Mouse (Mus musculus): ENCODE results near the gene Ccr5. TPM values are rescaled to one million over a fixed set of nuclear protein-coding genes. Genes with fewer than 3 reads are reported as not detected.
A peak's percentile ranks its signal among the peaks of the same experiment; 100 is the strongest.
"Not testable (repeated sequence)": the region's sequence is repeated elsewhere in the genome, so short reads cannot be mapped to it uniquely, and the experiment has no call there.

Gene Ccr5
- total RNA-seq (2022), result 1 to 10 TPM in 3 of 4 experiments, under 1 TPM in 1; 0.37 to 2.2 (median 2.0) TPM

DNA sequence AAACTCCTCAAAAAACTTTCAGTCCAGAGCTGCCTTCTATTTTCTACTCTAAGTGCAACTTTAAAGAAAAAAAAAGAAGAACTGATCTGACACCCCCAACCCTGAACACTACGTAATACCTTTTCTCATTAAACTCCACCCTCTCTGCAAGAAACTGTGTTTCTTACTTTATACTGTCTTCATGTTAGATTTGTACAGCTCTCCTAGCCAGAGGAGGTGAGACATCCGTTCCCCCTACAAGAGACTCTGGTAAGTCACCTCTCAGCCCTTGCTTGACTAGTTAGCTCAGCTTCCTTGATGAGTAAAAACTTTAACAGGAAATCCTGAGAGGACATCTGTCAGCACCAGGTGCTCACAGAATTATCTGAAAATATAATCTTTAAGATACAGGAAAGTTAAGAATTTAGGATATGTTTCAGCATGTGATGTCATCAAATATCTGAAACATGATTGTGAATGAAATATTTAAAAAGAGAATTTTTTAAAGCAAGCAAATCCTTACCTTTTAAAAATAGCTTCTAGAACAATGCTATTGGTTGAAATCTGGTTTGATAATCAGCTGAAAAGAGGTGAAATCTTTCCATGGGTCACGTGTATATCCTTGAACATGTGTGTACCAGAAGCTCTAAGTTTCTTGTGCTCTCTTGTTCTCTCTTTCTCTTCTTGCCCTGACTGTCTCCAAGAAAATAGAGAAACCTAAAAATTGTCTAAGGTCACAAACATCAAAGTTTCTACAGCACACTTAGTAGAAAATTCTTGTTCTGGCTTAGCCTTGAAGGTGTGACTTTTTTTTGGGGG lies at the start of gene Ccr5:
Gene Ccr5 (plus strand): TSS at position 157 of the 798 bp plus-strand sequence.
- no peak for DNase-seq (ENCODE audit: low spot score)

DNA sequence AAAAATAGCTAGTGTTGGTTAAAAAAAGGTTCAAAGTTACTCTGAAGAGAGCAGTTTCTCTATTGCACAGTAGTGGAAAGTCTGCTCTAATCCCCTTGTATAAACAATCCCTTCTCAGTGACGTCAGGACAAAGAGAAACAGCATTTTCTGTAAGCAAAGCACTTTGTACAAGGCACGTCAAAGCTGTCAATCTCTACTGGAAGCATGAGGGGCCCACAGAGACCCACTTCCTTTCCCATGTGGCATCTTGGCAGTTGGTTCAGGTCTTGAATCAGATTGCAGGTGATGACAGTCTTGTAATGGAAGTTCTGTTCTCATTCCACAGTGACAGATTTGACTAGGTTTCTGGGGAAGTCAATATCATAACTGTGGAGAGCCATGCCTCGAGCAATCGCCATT lies 41.5 kb upstream of the Ccr5 start:
- no peak for DNase-seq (ENCODE audit: low spot score)

DNA sequence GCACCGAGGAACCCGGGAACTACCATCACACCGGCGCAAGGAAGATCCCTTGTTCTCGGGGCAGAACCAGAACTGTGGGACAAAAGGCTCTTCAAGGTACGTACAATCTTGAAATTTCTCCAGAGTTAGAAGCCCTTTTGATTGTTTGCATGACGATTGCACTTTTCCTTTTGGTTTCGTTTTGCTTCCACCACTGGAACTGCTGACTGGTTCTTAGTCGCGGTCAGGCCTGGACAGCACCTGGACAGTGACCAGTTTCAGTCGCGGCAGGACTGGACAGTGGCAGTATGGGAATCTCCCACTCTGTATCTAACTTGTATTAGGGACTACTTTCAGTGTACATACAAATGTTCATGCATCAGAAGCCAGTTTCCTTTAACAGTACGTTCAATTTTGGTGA lies 40.9 kb upstream of the Ccr5 start:
- not testable (repeated sequence) for DNase-seq (ENCODE audit: low spot score)

DNA sequence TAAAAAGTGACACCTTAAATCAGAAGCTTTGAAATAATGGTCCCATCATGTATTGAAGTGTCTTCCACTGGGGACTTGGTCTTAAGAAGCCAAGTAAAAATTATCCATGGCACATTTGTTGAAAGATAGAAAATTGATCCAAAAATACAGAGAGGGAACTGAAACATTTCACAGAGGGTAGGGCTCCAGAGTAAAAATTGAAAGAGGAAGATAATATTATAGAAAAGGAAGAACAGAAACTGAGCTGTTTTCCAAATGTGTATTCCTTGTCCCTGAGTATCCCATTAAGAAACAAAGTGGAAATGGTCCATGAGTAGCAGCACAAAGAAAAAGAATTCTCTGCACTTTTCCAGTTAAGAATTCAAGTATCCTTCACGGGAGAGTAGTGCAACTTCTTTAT lies 30.9 kb upstream of the Ccr5 start:
- no peak for DNase-seq (ENCODE audit: low spot score)

DNA sequence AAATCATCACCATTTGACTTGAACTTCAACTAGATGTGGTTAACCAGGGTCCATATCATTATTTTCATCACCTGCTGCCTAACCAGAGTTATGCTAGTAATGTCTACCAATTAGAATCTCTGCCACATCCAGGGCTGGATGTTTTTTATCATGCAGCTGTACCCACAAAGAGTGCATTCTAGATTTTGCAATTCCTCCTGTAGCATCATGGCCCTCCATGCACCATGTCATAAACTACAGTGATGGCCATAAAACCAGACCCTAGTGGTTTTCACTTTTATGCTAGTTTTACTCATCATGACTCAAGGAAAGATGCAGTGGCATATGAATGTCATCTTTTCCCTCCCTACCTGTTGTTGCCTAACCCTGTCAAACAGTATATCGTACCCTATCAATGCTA lies 22.2 kb upstream of the Ccr5 start:
- no peak for DNase-seq (ENCODE audit: low spot score)

DNA sequence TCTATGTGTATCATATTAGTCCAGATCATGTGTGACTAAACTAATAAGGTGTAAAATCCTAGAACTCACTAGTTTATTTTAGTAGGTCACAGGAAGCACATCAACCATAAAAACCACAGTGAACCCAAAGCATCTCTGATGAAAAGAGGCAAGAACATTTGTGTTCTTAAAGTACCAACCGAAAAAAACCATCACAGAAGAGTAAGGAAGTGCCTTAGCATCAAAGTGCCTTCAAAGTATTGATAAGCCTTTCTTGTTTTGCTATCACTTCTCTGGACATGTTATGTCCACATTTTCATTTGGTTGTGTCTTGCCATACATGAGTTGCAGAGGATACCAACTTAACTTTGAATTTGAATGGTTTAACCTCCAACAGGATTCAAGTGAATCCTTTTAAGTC lies 21.0 kb upstream of the Ccr5 start:
- DNase-seq (ENCODE audit: low spot score), result no peak

DNA sequence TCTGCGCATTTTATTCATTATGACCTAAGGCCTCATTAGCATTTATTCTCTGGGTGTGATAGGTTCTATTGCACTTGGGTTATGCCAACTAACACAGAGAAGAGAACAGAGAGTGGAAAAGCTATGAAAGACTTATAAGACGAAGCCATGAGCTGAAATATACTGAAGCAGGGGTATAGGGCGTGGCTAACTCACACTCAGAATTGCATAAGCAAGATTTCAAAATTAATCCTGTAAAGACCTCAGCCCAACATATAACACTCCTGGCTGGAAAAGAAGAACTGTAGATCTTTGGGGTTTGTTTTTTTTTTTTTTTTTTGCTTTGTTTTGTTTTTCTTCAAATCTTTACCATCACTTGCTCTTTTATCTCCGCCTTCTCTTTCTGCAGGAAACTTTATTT lies 19.6 kb upstream of the Ccr5 start, which contains the start of gene Ccr2:
Gene Ccr2 (plus strand): TSS at position 228 of the 400 bp plus-strand sequence.
- DNase-seq (ENCODE audit: low spot score), result no peak

DNA sequence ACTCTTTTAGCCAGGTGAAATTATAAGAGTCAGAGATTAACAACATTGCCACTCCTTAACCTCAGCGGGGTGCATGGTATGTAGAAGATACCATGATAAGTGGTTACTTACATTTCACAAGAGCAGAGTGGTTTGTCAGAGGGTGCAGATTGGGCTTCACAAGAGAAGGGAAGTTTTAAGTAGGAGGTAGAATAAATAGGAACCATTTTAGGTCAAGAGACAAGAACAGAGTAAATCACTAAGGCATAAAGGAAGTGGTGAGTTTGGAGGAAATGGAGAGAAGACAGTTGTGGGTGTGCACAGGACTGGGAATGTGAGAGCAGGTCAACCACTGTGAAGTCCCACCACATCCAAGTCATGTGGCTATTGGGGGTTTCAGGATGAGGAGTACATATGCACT lies 18.1 kb upstream of the Ccr5 start:
- DNase-seq (ENCODE audit: low spot score), result no peak

DNA sequence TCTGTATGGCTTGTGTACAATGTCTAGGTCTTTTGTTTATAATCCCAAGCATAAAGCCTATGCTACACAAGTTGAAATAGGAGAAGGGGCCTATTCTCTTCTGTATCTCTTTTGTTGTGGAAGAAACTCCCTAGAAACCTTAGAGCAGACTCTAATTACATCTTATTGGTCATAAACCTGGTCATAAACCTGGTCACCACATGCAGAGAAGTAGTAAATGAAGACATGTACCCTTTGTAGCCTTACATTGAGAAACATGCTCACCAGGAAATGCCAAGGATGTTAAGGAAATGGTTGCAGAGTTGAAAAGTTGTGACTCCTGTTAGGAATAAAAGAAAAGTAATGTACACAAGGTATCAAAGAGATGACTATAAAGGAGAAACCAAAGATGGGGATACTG lies 16.1 kb upstream of the Ccr5 start:
- DNase-seq (ENCODE audit: low spot score), result no peak

DNA sequence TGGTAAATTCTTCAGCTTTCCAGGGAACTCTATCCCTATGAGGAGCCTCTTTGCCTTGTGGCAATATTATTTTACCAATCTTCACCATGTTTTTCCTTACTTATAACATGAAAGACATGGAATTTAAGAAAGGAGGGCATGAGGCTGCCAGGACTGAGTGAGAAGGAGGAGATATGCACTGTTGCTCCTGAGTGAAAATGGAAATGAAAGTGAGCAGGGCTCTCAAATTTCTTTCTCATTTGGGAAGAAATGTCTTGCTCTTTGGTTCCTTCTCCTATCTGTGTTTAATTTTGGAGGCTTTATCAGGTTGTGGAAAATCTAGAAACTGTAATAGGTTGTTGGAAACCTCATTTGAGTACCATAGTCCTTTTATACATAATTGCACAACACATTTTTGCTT lies 14.1 kb upstream of the Ccr5 start:
- DNase-seq (ENCODE audit: low spot score), result no peak

DNA sequence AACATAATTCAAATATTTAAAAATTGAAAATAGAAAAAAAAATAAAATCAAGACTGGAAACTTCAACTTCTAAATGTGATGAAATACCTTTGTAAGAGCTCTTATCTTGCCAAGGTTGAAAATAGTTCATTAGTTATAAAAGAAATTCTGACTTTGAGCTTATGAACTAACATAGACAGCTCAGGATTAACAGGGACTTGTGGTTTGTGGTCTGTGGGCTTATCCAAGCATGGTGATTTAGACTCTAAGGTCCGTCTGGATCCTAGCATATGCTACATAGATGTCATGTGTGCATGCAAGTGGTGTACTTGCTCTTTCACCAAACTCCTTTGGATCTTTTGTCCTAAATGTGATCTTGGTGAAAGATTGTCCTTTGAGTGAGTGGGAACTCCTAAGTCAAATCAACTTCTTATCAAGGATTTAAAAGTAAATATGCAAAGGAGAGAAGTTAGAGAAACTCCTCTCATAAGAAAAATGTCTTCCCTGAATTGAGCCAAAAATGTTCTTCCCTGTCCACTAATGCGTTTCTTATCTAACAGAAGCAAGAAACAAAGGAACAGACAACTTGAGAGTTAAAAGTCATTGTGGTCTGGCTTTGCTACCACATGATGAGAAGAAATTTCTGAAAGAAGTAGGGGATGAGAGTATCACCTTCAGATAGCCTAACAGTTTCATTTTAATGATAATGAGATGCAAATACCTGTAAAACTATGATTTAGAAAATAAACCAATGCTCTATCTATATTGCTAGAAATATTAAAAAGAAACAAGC lies 12.8 kb upstream of the Ccr5 start:
- DNase-seq (ENCODE audit: low spot score), result no peak

DNA sequence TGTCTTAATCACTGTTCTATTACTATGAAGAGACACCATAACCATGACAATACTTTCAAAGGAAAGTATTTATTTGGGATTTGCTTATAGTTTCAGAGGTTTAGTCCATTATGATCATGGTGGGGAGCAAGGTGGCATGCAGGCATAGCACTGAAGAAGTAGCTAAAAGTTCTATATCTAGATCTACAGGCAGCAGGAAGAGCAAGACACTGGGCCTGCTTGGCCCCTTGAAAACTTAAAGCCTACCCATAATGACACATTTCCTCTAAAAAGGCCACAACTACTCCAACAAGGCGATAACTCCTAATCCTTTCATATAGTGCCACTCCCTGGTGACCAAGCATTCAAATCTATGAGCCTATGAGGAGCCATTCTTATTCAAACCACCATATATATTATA lies 9.3 kb upstream of the Ccr5 start:
- no peak for DNase-seq (ENCODE audit: low spot score)

DNA sequence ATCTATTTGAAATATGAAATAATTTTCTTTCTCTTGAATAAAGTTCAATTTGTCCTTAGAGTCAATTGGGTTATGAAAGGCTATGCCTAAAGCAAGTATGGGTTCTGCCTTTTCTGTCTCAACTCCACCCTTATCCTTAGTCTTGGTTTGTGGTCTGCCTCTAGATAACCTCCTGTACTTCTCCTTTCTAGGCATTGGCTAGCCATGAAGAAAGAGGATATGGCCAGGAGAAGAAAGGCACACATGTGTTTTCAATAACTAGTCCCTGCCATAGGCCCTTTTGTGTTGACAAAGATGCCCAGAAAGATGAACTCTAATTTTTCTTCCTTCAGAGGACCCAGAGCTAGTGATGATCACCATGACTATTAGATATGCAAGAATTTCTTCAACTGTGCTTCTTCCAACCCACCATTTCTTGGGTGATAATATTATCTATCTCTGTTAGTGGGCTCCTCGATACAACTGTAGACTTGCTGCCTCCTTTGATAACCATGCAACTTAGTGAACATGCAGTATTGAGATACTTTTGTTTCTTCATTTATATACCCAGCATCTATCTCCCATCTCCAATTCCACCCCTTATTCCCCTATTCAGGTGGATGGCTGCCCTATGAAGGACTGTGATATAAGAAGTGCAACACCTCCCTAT lies 8.6 kb upstream of the Ccr5 start:
- no peak for DNase-seq (ENCODE audit: low spot score)

DNA sequence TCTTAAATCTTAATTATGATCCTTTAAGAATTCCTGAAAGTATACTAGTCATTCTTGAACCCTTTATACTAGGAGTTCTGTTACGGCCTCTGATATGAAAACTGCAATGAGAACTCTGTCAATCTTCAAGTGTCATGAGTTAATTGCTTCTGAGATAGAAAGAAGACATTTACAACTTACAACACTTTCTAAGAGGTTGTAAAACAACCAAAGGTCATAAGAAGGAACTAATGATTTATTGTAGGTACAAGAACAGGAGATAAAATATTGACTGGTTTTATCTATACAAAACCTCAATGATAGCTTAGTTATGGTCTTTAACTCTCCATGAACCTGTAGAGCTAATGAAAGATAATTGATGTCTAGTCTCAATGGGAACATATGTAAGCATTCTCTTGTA lies 7.6 kb upstream of the Ccr5 start:
- no peak for DNase-seq (ENCODE audit: low spot score)

DNA sequence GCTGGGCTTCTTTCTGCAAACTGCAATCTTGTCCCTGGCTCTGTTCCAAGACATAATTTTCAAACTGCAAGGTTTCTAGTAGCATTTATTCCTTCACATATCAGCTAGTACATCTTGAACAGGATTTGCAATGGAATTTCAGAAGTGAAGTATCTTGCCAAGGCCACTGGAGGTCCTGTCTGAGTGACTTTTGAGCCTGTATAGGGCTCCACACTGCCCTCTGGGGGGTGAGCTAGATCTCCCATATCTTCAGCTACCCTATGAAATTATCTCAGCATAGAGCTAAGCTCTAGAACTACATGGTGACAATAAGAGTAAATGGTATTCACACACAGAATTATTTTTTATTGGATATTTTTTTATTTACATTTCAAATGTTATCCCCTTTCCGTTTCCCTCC lies 2.9 kb upstream of the Ccr5 start:
- DNase-seq (ENCODE audit: low spot score), result no peak

DNA sequence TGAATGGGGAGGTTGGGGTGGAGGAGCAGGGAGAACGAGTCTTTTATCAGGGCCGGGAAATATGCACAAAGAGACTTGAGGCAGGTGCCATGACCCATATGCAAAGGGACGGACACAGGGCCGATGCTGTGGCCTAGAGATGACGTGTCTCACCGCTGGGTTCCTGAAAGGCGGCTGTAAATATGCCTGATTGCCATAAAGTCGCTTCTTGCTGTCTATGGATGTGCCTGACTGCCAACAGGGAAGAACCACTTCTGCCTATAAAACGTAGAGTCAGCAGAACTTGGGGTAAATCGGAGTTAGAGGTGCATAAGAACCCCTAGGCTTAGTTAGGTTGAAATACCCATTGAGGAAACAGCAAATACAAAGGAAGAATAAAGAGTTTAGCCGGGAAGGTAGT lies 4.2 kb downstream of the Ccr5 start:
- DNase-seq (ENCODE audit: low spot score), result no peak

DNA sequence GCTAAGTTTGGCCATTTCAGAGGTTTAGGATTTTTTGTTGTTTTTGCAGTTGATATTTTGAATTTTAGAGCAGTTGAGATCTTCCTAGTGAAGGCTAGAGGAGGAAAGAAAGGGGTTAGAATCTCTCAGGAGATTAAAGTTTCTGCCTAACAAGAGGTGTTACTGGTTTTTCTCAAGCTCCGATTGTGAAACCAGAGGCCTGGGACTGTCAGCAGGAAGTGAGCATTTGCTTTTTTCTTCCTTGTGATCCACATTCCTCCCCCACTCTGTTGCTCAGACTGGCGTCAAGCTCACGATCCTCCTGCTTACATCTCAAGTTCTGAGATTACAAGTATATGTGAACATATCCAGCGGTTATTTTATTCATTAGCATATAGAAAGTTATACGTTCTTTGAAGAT lies 5.0 kb downstream of the Ccr5 start:
- DNase-seq (ENCODE audit: low spot score), result peak; percentile 33

DNA sequence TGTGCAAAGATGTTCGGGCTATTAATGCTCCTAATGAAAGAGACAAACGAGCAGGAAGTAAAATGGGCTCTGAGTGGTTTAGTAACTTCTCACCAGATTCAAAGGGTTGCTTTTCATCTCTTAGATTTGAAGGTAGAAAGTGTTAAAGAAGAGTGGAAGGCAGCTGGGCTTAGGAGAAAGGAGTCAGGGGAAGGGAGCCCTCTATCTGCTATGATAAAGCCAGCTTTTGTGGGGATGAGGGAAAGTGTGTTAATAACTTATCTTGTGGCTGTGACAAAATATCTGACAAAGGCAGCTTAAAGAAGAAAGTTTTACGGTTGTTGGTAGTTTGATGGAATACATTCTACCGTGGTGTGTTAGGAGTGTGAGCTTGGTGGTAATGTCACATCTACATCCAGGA lies 6.1 kb downstream of the Ccr5 start:
- no peak for DNase-seq (ENCODE audit: low spot score)

DNA sequence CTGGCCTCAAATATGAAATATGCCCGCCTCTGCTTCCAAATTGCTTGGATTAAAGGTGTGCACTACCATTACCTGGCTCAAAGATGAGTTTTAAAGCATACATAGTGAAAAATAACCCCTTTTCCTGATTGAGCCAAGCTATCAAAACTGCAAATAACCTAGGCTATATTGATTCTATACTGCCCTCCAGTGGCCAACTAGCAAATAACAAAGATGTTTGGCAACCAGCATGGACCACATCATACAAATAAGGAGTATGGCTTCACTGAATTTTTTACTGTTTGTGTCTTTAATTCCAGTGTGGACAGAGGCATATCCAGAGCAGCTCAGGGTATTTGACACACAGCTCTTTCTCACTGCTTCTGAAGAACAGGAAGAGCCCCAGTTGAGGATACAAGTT lies 7.0 kb downstream of the Ccr5 start:
- peak; percentile 60 for DNase-seq (ENCODE audit: low spot score)

DNA sequence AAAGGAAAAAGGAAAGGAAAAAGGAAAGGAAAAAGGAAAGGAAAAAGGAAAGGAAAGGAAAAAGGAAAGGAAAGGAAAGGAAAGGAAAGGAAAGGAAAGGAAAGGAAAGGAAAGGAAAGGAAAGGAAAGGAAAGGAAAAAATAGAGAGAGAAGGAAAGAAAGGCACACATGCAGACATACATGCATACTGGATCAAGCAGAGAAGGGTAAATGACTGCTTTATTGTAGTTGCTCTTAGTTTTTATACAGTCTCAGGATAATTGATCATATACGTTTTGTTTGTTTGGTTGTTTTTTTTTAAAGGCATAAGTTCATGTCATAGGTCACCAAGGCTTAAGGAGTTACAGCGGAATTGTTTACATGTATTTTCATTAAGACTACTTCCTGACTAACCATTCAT lies 11.6 kb downstream of the Ccr5 start:
- not testable (repeated sequence) for DNase-seq (ENCODE audit: low spot score)

DNA sequence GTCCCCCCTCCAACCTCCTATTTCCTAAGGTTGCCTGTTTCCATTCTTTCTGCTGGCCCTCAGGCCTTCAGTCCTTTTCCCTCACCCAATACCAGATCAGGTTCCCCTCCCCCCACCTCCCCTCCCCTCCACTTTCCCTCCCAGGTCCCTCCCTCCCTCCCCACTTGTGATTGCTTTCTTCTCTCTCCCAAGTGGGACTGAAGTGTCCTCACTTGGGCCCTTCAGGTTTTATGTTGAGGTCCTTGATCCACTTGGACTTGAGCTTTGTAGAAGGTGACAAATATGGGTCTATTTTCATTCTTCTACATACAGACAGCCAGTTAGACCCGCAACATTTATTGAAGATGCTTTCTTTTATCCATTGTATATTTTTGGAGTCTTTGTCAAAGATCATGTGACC lies 13.6 kb downstream of the Ccr5 start:
- DNase-seq (ENCODE audit: low spot score), result not testable (repeated sequence)

DNA sequence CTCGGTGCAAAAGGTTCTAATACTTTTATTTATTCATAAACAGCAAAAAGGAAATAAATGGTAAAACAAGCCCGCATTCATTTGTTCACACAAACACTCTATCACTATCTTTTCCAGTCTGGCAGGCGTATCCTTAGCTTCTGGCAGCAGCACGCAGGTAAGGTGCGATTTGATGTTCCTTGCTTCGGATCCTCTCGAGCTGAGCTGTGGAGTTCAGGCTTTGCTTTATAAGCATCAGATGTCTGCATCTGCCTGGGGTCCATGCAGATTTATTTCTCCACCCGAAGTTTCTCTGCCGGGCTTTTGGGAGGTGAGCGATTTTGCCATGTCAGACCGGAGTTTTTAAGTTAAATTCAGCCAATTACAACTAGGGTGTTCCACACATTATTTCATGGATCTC lies 16.3 kb downstream of the Ccr5 start:
- no peak for DNase-seq (ENCODE audit: low spot score)

Measured in heart, adult 8-10 months (tissue).